Mouse (Mus musculus): ENCODE measurements around the gene Hsf3. TPM values are rescaled to one million over a fixed set of nuclear protein-coding genes. Genes with fewer than 3 reads are reported as not detected.
"Not testable (repeated sequence)": the region's sequence is repeated elsewhere in the genome, so short reads cannot be mapped to it uniquely, and the experiment has no call there.

The Hsf3 gene
- polyA plus RNA-seq, 1 experiment, result not detected

- Histone ChIP-seq H3K27me3 (ENCODE audit: control insufficient read depth, insufficient read depth, insufficient read length) (no peaks in the 10 kb centered on the region), H3K4me2 (ENCODE audit: low read depth) (no peak overlapping the region), H3K36me3 (ENCODE audit: control insufficient read depth, insufficient read depth) (no peaks in the 10 kb centered on the region), H3K79me2 (ENCODE audit: control insufficient read depth, insufficient read depth) (no peaks in the 10 kb centered on the region), H3ac (ENCODE audit: control insufficient read depth, insufficient read length) (no peak overlapping the region), H3K4me3 (no peak overlapping the region)
- TF ChIP-seq MYOG (IDR thresholded peaks at IDR 0.05; ENCODE audit: control insufficient read depth in 1 of 3, insufficient read depth in 1 of 3, insufficient read length in 2 of 3, low read depth in 2 of 3), result no peak
Measured at GRCm38 (mm10) chrX:96417733-96418132, 38.4 kb downstream of the Hsf3 start.

GRCm38 (mm10) chrX:96416970-96417369 is 39.1 kb downstream of the Hsf3 start:
- Histone ChIP-seq H3K4me2 (ENCODE audit: low read depth) (no peak overlapping the region), H3K27me3 (ENCODE audit: control insufficient read depth, insufficient read depth, insufficient read length) (no peaks in the 10 kb centered on the region), H3ac (ENCODE audit: control insufficient read depth, insufficient read length) (no peak overlapping the region), H3K36me3 (ENCODE audit: control insufficient read depth, insufficient read depth) (no peaks in the 10 kb centered on the region), H3K79me2 (ENCODE audit: control insufficient read depth, insufficient read depth) (no peaks in the 10 kb centered on the region), H3K4me3 (no peak overlapping the region)
- TF ChIP-seq REST (IDR thresholded peaks at IDR 0.05; ENCODE audit: insufficient read depth, insufficient read length), result no peak
- TF ChIP-seq MYOG (IDR thresholded peaks at IDR 0.05; ENCODE audit: control insufficient read depth in 1 of 3, insufficient read depth in 1 of 3, insufficient read length in 2 of 3, low read depth in 2 of 3), result no peak
- TF ChIP-seq MAX (IDR thresholded peaks at IDR 0.05; ENCODE audit: low read depth), result no peak
- no peak for TF ChIP-seq E2F4 (IDR thresholded peaks at IDR 0.05; ENCODE audit: insufficient read depth)
- TF ChIP-seq TCF12 (IDR thresholded peaks at IDR 0.05; ENCODE audit: insufficient read depth, poor library complexity, severe bottlenecking), result no peak
- no peak for TF ChIP-seq POLR2AphosphoS2 (IDR thresholded peaks at IDR 0.05; ENCODE audit: insufficient read length, low read depth)

GRCm38 (mm10) chrX:96415351-96415750 is 40.7 kb downstream of the Hsf3 start:
- H3K27me3 ChIP-seq (ENCODE audit: control insufficient read depth, insufficient read depth, insufficient read length); H3K79me2 ChIP-seq (ENCODE audit: control insufficient read depth, insufficient read depth): not testable (repeated sequence)

GRCm38 (mm10) chrX:96339108-96339507 is 117.0 kb downstream of the Hsf3 start:
- Histone ChIP-seq H3ac (ENCODE audit: control insufficient read depth, insufficient read length) (no peak overlapping the region), H3K4me2 (ENCODE audit: low read depth) (no peak overlapping the region), H3K36me3 (ENCODE audit: control insufficient read depth, insufficient read depth) (no peaks in the 10 kb centered on the region), H3K4me3 (no peak overlapping the region), H3K27me3 (ENCODE audit: control insufficient read depth, insufficient read depth, insufficient read length) (no peaks in the 10 kb centered on the region), H3K79me2 (ENCODE audit: control insufficient read depth, insufficient read depth) (no peaks in the 10 kb centered on the region)
- TF ChIP-seq CEBPB (IDR thresholded peaks at IDR 0.05; ENCODE audit: insufficient read depth, poor library complexity, severe bottlenecking), result no peak
- TF ChIP-seq MYOG (IDR thresholded peaks at IDR 0.05; ENCODE audit: control insufficient read depth in 1 of 3, insufficient read depth in 1 of 3, insufficient read length in 2 of 3, low read depth in 2 of 3), result no peak
- TF ChIP-seq TCF3 (IDR thresholded peaks at IDR 0.05; ENCODE audit: insufficient read length, low read depth), result no peak
- TF ChIP-seq E2F4 (IDR thresholded peaks at IDR 0.05; ENCODE audit: insufficient read depth), result no peak
- no peak for TF ChIP-seq MYOD1 (IDR thresholded peaks at IDR 0.05; ENCODE audit: control insufficient read depth in 1 of 3, insufficient read length in 2 of 3, low read depth in 2 of 3)
- no peak for TF ChIP-seq MAX (IDR thresholded peaks at IDR 0.05; ENCODE audit: low read depth)
- no peak for TF ChIP-seq REST (IDR thresholded peaks at IDR 0.05; ENCODE audit: insufficient read depth, insufficient read length)
- TF ChIP-seq POLR2AphosphoS2 (IDR thresholded peaks at IDR 0.05; ENCODE audit: insufficient read length, low read depth), result no peak
- no peak for TF ChIP-seq TCF12 (IDR thresholded peaks at IDR 0.05; ENCODE audit: insufficient read depth, poor library complexity, severe bottlenecking)
- no peak for TF ChIP-seq SRF (IDR thresholded peaks at IDR 0.05; ENCODE audit: control insufficient read depth, insufficient read length, low read depth)
- TF ChIP-seq USF1 (IDR thresholded peaks at IDR 0.05; ENCODE audit: low read depth), result no peak
- TF ChIP-seq POLR2A (IDR thresholded peaks at IDR 0.05; ENCODE audit: insufficient read length, low read depth), result no peak

More at GRCm38 (mm10) chrX:96415351-96415750, 40.7 kb downstream of the Hsf3 start:
- H3K4me3 ChIP-seq; H3K36me3 ChIP-seq (ENCODE audit: control insufficient read depth, insufficient read depth); H3K4me2 ChIP-seq (ENCODE audit: low read depth); H3ac ChIP-seq (ENCODE audit: control insufficient read depth, insufficient read length): not testable (repeated sequence)

GRCm38 (mm10) chrX:96329764-96330163 is 126.3 kb downstream of the Hsf3 start:
- Histone ChIP-seq H3ac (ENCODE audit: control insufficient read depth, insufficient read length) (no peak overlapping the region), H3K79me2 (ENCODE audit: control insufficient read depth, insufficient read depth) (no peaks in the 10 kb centered on the region), H3K27me3 (ENCODE audit: control insufficient read depth, insufficient read depth, insufficient read length) (no peaks in the 10 kb centered on the region), H3K4me3 (no peak overlapping the region), H3K4me2 (ENCODE audit: low read depth) (no peak overlapping the region), H3K36me3 (ENCODE audit: control insufficient read depth, insufficient read depth) (no peaks in the 10 kb centered on the region)
- TF ChIP-seq MAX (IDR thresholded peaks at IDR 0.05; ENCODE audit: low read depth), result no peak
- TF ChIP-seq MYOD1 (IDR thresholded peaks at IDR 0.05; ENCODE audit: control insufficient read depth in 1 of 3, insufficient read length in 2 of 3, low read depth in 2 of 3), result no peak
- TF ChIP-seq CEBPB (IDR thresholded peaks at IDR 0.05; ENCODE audit: insufficient read depth, poor library complexity, severe bottlenecking), result no peak
- no peak for TF ChIP-seq REST (IDR thresholded peaks at IDR 0.05; ENCODE audit: insufficient read depth, insufficient read length)
- TF ChIP-seq POLR2A (IDR thresholded peaks at IDR 0.05; ENCODE audit: insufficient read length, low read depth), result no peak
- TF ChIP-seq E2F4 (IDR thresholded peaks at IDR 0.05; ENCODE audit: insufficient read depth), result no peak
- no peak for TF ChIP-seq POLR2AphosphoS2 (IDR thresholded peaks at IDR 0.05; ENCODE audit: insufficient read length, low read depth)
- no peak for TF ChIP-seq TCF12 (IDR thresholded peaks at IDR 0.05; ENCODE audit: insufficient read depth, poor library complexity, severe bottlenecking)
- TF ChIP-seq SRF (IDR thresholded peaks at IDR 0.05; ENCODE audit: control insufficient read depth, insufficient read length, low read depth), result no peak
- no peak for TF ChIP-seq USF1 (IDR thresholded peaks at IDR 0.05; ENCODE audit: low read depth)
- TF ChIP-seq MYOG (IDR thresholded peaks at IDR 0.05; ENCODE audit: control insufficient read depth in 1 of 3, insufficient read depth in 1 of 3, insufficient read length in 2 of 3, low read depth in 2 of 3), result no peak
- TF ChIP-seq TCF3 (IDR thresholded peaks at IDR 0.05; ENCODE audit: insufficient read length, low read depth), result no peak

Data from myocyte (in vitro differentiated cells).